Mouse (Mus musculus) spleen, adult 2 months (tissue): ENCODE results near the gene Gatm. TPM values are rescaled to one million over a fixed set of nuclear protein-coding genes. Genes with fewer than 3 reads are reported as not detected.

Experiments
- DNase-seq, 2 experiments: peaks; one replicate each; pipeline versions ENCODE4 v3.0.0 to v3.0.0-alpha.2; 2012 to 2021; ENCODE audit warnings: low spot score in 2 of 2, low read depth in 1 of 2
- H3K27ac ChIP-seq: fragments of 200-500 bp; 2 replicates; pipeline ENCODE4 v1.5.1; 2012; ENCODE audit warnings: low read length, inconsistent platforms; ENCODE audit not compliant: insufficient read depth
- H3K27me3 ChIP-seq: fragments of 200-500 bp; 2 replicates; pipeline ENCODE4 v1.6.1; 2012; ENCODE audit warnings: mild to moderate bottlenecking, moderate library complexity, low read length, inconsistent platforms; ENCODE audit not compliant: control insufficient read depth, insufficient read depth
- H3K36me3 ChIP-seq: fragments of 200-500 bp; 2 replicates; pipeline ENCODE4 v1.6.1; 2012; ENCODE audit warnings: mild to moderate bottlenecking, low read length, inconsistent platforms; ENCODE audit not compliant: control insufficient read depth, insufficient read depth
- H3K4me1 ChIP-seq: fragments of 200-500 bp; 2 replicates; pipeline ENCODE4 v1.6.1; 2011; ENCODE audit warnings: inconsistent platforms; ENCODE audit not compliant: control insufficient read depth, insufficient read depth, insufficient read length
- H3K4me3 ChIP-seq: fragments of 200-500 bp; 2 replicates; pipeline ENCODE4 v1.5.1; 2011; ENCODE audit warnings: mild to moderate bottlenecking, inconsistent platforms; ENCODE audit not compliant: insufficient read depth, insufficient read length; ENCODE audit errors: extremely low read depth
- CTCF ChIP-seq: fragments of 200-500 bp; IDR thresholded peaks from 2 replicates; pipeline ENCODE4 v1.5.1; 2011; ENCODE audit warnings: mild to moderate bottlenecking, inconsistent platforms; ENCODE audit not compliant: insufficient read depth, insufficient read length, insufficient replicate concordance; ENCODE audit errors: extremely low read depth
- POLR2A ChIP-seq: fragments of 200-500 bp; IDR thresholded peaks from 2 replicates; pipeline ENCODE4 v1.6.1; 2011; ENCODE audit warnings: low read depth, low read length, inconsistent platforms
- WGBS: fragments of 180-500 bp; shearing (Covaris S2); methylation state at CpG from one replicate; pipeline ENCODE4 v1.1.7; 2018; 5-methylcytosine and 5-hydroxymethylcytosine counted together
- polyA plus RNA-seq: library from polyadenylated mRNA; depleted of rRNA; stranded (reverse); fragments of >200 nt; gene quantifications from 2 replicates; pipeline ENCODE4 v1.2.3, GENCODE M21; 2012; rRNA removed

Gene Gatm
- polyA plus RNA-seq, 1 experiment: 17.4 TPM

DNA sequence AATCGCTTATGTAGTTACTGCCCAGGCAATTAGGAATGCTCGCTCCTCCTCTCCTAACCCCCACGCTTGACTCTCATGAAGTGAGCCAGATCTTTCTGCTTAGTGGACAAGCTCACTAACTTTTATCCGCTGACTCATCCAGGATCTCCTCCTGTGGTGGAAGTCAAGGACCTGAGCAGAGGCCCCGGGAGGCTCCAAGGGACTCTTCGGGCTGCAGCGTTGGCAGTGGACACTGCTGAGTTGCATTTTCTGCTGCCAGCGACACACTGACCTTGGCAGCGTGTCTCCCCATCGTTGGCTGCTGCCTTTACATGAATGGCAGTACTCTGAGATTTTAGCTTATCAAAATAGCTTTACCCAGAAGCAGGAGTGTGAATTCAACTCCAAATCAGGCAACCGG lies 35.6 kb downstream of the Gatm start:
- no peak for DNase-seq
- Histone ChIP-seq H3K27me3 (no peaks in the 10 kb centered on the region), H3K4me3 (no peak overlapping the region), H3K4me1 (no peaks in the 10 kb centered on the region), H3K27ac (no peak overlapping the region), H3K36me3 (no peaks in the 10 kb centered on the region)
- no peak for TF ChIP-seq CTCF
- no peak for TF ChIP-seq POLR2A
- 81% methylated on average over 11 of the region's 11 CpGs for WGBS

DNA sequence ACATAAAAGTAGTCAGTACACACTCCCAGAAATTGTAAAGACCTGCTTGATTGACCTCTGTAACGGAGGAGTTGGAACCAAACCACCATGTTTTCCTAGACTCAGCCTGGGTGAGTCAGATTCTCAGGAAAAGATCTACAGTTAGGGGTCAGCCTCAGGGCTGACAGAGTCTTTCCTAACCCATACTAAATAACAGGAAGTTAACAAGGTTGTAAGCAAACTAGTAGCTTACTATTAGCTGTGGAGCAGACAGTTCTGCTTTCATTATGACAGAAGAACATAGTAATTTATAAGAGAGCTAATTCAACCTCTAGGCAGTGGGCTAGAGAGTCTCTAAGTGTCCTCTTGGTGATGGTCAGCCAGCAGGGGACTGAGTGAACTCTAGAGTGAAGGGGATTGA lies 38.7 kb downstream of the Gatm start:
- no peak overlapping the region for H3K27ac ChIP-seq
- H3K4me1 ChIP-seq: no peaks in the 10 kb centered on the region
- WGBS: 71% methylated on average over 1 of the region's 1 CpGs
- no peaks in the 10 kb centered on the region for H3K36me3 ChIP-seq
- no peak overlapping the region for H3K4me3 ChIP-seq
- TF ChIP-seq CTCF (no peak), POLR2A (no peak)
- no peak for DNase-seq
- no peaks in the 10 kb centered on the region for H3K27me3 ChIP-seq

DNA sequence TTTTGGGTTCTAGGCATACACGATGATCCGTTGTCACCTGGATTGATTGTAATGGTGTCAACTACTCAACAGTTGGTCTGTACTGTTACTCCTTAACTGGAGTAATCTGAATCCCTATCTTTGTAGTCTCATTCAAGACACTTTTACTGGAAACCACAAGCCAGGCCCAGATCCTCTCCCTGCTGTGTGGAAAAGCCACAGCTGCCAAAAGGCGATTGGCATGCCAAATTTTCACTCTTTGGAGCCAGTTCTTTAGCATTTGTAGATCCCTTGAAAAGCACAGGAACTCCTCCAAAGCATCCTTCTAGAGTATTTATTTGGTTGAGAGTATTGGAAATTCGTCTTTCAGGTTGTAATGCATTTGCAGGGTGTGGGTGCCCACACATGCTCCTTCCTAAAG lies 39.8 kb downstream of the Gatm start:
- Histone ChIP-seq H3K36me3 (no peaks in the 10 kb centered on the region), H3K27me3 (no peaks in the 10 kb centered on the region), H3K27ac (no peak overlapping the region), H3K4me1 (no peaks in the 10 kb centered on the region), H3K4me3 (no peak overlapping the region)
- no peak for DNase-seq
- TF ChIP-seq POLR2A: no peak
- TF ChIP-seq CTCF: no peak
- WGBS: 81% methylated on average over 4 of the region's 4 CpGs

DNA sequence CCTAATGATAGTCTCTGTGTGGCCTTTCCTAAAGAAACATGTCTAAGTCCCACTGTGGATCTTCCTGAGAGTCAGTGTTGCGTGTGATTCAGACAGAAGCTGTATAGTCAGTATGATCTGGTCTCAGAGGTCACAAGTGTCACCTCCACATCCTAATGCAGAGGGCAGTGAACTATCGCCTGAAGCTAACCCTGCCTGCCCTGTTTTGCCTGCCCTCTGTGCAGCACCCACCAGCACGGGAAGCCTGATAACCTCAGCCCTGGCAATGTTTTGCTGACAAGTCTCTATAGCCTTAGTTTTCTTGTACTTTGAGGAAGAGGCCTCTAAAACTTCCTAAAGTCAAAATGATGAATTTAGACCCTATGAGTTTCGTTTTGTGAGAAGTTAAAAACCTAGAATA lies 40.7 kb downstream of the Gatm start:
- no peaks in the 10 kb centered on the region for H3K27me3 ChIP-seq
- TF ChIP-seq POLR2A: no peak
- no peak for TF ChIP-seq CTCF
- H3K27ac ChIP-seq: no peak overlapping the region
- no peaks in the 10 kb centered on the region for H3K36me3 ChIP-seq
- no peak for DNase-seq
- no peaks in the 10 kb centered on the region for H3K4me1 ChIP-seq
- WGBS: 60% methylated on average over 4 of the region's 4 CpGs
- H3K4me3 ChIP-seq: no peak overlapping the region

DNA sequence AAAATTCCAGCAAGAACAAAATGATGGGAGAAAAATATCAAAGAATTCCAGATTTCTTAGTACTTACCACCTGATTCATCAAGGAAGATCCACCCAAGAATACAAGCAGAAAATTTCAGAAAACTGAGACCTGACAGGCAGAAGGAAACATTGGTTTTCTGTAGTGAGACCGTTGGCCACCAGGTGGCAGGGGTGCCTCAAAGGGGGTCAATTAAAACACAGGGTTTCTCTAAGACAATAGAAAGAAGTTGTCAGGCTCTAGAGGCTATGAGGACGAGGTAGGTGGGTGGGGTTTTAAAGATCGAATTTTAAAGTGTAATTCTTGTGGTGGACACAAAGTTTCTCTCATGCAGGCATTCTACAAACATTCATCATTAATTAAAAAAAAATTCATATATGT lies 41.7 kb downstream of the Gatm start:
- no peak for TF ChIP-seq POLR2A
- peak; percentile 68; the same call in 1 of the 2 replicates for TF ChIP-seq CTCF
- no peaks in the 10 kb centered on the region for H3K36me3 ChIP-seq
- H3K27me3 ChIP-seq: no peaks in the 10 kb centered on the region
- DNase-seq: peak; percentile 14 to 55
- no peak overlapping the region for H3K27ac ChIP-seq
- 6% methylated on average over 3 of the region's 3 CpGs for WGBS
- H3K4me1 ChIP-seq: no peaks in the 10 kb centered on the region
- no peak overlapping the region for H3K4me3 ChIP-seq

DNA sequence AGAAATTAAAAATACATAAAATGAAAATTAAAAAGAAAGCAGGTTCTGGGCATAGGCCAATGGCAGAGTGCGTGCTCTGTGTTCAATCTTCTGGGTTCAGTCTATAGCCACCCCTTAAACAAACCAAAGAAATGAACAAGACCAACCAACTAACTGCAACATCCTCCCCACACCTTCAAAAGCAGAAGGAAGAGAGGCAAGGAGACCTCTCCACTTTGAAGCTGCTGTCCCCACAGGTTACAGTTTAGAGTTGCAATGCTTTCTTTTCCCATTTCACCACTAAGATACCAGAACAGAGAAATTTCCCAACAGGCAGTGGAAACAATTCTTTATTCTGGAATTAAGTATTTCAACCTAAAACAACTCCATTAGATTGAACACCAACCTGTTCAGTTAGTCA lies 48.9 kb downstream of the Gatm start:
- TF ChIP-seq CTCF (no peak), POLR2A (no peak)
- Histone ChIP-seq H3K4me3 (no peak overlapping the region), H3K27me3 (no peaks in the 10 kb centered on the region), H3K36me3 (no peaks in the 10 kb centered on the region), H3K4me1 (no peaks in the 10 kb centered on the region), H3K27ac (no peak overlapping the region)
- DNase-seq: no peak
- WGBS: 79% methylated on average over 1 of the region's 1 CpGs

DNA sequence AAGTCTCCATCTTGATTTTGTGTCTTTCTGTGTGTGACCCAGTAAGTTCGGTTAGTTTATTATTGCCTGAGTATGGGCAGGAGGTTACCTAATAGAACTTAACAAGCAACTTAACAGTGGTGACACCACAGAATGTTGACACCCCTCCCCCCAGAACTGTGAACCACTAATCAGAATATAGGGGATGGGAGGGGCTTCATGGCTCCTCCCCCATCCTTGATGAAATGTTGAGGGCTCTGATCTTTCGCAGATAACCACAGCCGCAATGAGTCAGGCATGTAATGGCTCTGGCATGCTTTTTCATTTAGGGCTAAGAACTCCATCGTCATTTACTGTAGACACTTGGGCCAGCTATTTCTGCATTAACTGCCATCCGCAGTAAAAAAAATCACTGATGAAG lies 49.9 kb downstream of the Gatm start:
- H3K4me3 ChIP-seq: no peak overlapping the region
- H3K4me1 ChIP-seq: no peaks in the 10 kb centered on the region
- 72% methylated on average over 5 of the region's 5 CpGs for WGBS
- TF ChIP-seq CTCF (no peak), POLR2A (no peak)
- no peak overlapping the region for H3K27ac ChIP-seq
- no peak for DNase-seq
- no peaks in the 10 kb centered on the region for H3K36me3 ChIP-seq
- H3K27me3 ChIP-seq: no peaks in the 10 kb centered on the region

DNA sequence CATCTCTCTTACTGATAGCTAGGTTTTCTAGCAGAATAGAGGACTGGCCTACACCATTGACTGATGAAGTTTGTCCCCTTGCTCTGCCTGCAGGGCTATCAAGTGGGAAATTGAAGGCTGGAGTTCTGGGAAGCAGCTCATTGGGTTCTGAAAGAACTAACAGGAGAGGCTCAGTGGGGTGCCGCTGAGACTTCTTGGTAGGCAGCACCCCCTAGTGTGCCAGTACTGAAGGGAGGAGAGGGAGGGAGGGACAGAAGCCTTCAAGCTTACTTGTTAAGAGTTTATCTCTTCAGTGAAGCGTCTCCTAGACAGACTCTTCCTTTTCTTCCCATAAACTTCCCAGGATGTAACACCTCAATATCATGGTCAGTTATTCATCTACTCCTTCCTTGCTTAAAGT lies 52.8 kb downstream of the Gatm start:
- peak; percentile 61; the same call in 1 of the 2 replicates for TF ChIP-seq CTCF
- no peak for TF ChIP-seq POLR2A
- DNase-seq: peak; percentile 12 to 42
- no peak overlapping the region for H3K4me3 ChIP-seq
- no peak overlapping the region for H3K27ac ChIP-seq
- no peaks in the 10 kb centered on the region for H3K4me1 ChIP-seq
- H3K36me3 ChIP-seq: no peaks in the 10 kb centered on the region
- H3K27me3 ChIP-seq: no peaks in the 10 kb centered on the region
- 18% methylated on average over 2 of the region's 2 CpGs for WGBS

Other genes with a start within 250 kb of the Gatm start
- gene Shf, start 242.1 kb downstream of the Gatm start, polyA plus RNA-seq: 4.3 and 5.5 TPM in 2 replicates
- gene Slc28a2, start 184.8 kb downstream of the Gatm start, polyA plus RNA-seq: 24.8 and 26.5 TPM in 2 replicates
- 2.2 and 3.1 TPM in 2 replicates for gene Gm14085, start 126.4 kb downstream of the Gatm start, polyA plus RNA-seq
- 0.18 TPM in 2 replicates for gene AA467197, start 25.7 kb upstream of the Gatm start, polyA plus RNA-seq
- gene Slc30a4, start 91.4 kb upstream of the Gatm start, polyA plus RNA-seq: 1.8 TPM in 2 replicates
- 15.1 and 30.6 TPM in 2 replicates for gene Bloc1s6, start 127.2 kb upstream of the Gatm start, polyA plus RNA-seq
- 7.9 and 8.2 TPM in 2 replicates for gene Sqor, start 153.9 kb upstream of the Gatm start, polyA plus RNA-seq